Mouse (Mus musculus) embryo, embryonic 10 days (tissue): Measurements from ENCODE around the gene Akr1a1.

Experiments used
- DNase-seq: peaks from one replicate; pipeline ENCODE4 v3.0.0-alpha.2; 2015; ENCODE audit warnings: low spot score

Gene Akr1a1

GRCm38 (mm10) chr4:116659474-116659873 lies 8.0 kb upstream of the Akr1a1 start:
- no peak for DNase-seq

DNA sequence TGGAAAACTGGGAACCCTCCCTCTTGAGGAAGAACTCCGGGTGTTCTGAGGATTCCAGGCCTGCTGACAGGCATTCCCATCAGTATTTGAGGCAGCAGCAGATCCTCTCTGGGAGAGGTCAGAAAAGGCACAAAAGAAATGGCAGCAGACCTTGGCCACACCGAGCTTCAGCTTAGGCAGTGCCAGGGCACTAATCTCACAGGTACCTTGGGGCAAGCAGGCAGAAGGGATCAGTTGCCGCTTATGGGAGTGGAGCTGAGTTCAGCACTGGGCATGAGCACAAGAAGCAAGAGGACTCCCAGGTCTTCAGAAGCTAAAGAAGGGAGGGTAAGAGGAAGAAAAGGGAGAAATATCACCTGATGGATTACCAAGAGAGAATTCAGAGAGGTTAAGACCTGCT lies 6.5 kb upstream of the Akr1a1 start:
- DNase-seq: no peak

GRCm38 (mm10) chr4:116655658-116656057 lies 4.2 kb upstream of the Akr1a1 start:
- DNase-seq: no peak

DNA sequence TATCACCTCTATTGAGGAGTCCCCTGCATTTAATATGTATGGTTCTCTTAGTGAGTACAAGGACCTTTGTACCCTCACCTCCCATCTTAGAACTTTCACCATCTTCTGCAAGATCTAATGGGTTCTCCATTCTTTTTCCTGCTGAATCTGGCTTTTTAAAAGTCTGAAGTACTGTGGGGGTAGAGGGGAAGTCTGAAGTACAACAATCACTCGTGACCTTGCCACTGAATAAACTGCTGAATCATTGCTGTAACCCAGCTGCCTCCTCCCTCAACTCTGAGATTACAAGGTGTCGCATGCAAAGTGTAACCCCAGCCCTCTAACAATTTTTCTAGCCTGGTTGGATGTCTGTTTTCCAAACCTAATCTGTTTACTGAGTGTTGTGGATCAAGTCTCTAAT lies 3.6 kb upstream of the Akr1a1 start:
- DNase-seq: no peak

GRCm38 (mm10) chr4:116653228-116653627 lies 1.7 kb upstream of the Akr1a1 start:
- DNase-seq: no peak

- DNase-seq: no peak
Measured at GRCm38 (mm10) chr4:116651797-116652135, 286 bp upstream of the Akr1a1 start.

DNA sequence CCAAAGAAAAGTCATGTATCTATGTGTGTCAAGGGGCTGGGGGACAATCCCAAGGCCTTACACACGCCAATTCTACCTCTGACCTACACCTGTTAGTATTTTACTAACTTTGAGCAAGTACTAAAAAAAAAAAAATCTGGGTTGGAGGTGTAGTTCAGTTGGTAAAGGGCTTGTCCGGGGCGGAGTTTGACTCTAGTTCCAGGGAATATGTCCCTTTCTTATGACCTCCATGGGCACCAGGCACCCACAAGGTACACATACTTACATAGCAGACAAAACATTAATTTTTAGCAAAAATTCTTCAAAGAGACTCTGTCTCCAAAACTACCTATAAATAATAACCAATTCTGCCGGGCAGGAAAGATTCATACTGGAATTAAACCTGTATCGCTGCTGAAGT lies 1.1 kb downstream of the Akr1a1 start:
- DNase-seq: no peak

DNA sequence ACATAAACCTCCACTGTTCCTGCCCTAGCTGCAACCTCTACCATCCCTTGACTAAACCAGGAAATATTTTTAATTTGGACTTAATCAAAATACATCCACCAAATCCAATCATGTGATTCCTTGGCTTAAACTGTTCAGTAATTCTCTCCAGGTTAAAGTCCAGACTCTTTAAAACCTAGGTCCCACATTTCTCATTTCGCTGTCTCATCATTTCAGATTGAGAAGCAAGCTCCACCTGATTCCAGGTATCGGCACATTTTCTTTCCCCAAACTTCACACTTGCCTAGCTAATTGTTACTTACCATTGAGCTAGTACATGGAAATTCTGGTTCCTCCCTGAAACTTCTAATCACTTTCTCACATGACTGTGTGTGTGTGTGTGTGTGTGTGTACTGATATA lies 2.1 kb downstream of the Akr1a1 start:
- DNase-seq: no peak

GRCm38 (mm10) chr4:116645624-116646023 lies 5.9 kb downstream of the Akr1a1 start:
- no peak for DNase-seq

DNA sequence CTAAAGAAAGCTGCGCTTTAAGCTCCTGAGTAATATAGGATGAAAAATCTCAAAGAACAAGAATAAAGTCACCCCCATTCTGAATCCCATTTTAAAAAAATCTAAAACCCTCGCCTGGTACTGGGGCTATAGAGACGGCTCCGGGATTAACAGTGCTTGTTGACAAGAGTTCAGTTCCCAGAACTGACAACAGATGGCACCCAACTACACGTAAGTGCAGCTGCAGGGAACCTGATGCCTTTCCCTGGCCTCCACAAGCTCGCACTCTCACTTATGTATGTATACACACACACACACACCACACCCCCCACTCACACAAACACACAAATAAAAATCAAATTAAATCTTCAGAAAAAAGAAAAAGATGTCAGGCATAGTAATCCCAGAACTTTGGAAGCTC lies 7.2 kb downstream of the Akr1a1 start:
- peak; percentile 63 for DNase-seq

DNA sequence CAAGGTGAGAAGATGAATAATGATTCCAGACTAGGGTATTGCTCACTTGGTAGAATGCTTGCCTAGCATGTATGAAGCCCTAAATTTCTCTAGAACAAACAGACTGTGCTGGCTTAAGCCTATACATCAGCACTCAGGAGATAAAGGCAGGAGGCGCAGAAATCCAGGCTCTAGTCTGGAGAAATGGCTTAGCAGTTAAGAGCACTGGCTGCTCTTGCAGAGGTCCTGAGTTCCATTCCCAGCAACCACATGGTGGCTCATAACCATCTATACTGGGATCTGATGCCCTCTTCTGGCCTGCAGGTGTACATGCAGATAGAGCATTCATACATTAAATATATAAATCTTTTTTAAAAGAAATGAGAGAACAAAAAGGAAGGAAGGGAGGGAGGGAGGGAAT lies 9.4 kb downstream of the Akr1a1 start:
- no peak for DNase-seq

DNA sequence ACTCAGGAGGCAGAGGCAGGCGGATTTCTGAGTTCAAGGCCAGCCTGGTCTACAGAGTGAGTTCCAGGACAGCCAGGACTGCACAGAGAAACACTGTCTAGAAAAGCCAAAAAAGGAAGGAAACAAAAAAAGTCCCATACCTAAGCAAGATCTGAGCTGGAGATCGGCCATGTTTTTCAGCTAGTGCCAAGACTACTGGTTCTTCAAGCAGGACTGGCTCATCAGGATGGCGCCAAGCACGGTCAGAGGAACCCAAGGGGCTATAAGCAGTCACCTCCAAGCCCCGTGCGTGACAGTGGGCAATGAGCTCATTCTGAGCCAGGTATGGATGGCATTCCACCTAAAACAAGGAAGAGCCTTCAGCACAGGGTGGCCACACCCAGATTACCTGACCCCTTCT lies 12.7 kb downstream of the Akr1a1 start:
- DNase-seq: no peak

- no peak for DNase-seq
Measured at GRCm38 (mm10) chr4:116635197-116635596, 16.3 kb downstream of the Akr1a1 start.

GRCm38 (mm10) chr4:116627722-116628662 lies 23.5 kb downstream of the Akr1a1 start, which contains the start of gene Nasp:
Nasp (minus strand) TSS chr4:116627941.
- peak; percentile 96 for DNase-seq

- DNase-seq: peak; percentile 90
Measured at GRCm38 (mm10) chr4:116627359-116627716, 24.1 kb downstream of the Akr1a1 start.

- peak; percentile 95 for DNase-seq
Measured at GRCm38 (mm10) chr4:116626658-116627358, 24.7 kb downstream of the Akr1a1 start.

DNA sequence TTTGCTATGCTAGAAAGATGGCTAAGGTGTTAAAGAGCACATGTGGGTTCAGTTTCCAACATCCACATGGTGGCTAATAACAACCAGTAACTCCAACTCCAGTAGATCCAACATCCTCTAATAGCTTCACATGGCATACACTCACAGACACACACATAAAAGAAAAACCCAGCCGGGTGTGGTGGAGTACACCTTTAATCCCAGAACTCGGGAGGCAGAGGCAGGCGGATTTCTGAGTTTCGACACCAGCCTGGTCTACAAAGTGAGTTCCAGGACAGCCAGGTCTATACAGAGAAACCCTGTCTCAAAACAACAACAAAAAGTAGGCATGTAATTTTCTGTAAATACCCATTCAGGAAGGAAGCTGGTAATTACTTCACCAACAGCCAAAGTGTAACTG lies 26.6 kb downstream of the Akr1a1 start:
- DNase-seq: no peak

DNA sequence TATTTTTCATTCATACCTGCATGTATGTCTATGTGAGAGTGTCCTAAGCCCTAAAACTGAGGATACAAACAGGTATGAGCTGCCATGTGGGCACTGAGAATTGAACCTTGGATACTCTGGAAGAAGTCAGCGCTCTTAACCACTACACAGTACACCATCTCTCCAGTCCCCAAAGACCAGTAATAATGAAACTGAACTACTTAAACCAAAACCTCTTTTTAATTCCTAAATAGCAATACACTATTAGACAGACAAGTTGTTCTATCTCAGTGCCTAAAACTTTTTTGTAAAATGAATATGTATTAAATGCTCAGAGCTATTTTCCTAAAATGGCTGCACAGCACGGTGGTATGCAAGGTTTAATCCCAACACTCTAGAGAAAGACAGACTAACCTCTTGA lies 36.2 kb downstream of the Akr1a1 start:
- DNase-seq: no peak

DNA sequence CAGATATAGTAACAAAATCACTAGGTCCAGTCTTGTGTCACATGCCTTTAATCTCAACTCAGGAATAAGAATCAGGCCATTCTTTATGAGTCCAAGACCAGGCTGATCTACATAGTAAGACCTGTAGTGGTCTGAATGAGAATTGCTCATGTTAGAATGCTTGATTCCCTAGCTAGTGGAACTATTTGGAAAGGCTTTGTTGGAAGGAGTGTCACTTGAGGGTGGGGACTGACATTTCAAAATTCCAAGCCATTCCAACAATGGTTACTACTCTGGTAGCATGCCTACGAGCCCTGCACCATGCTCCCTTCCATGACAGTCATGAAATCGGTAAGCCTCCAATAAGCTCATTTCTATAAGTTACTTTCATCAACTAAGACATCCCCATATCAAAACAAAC lies 38.9 kb downstream of the Akr1a1 start:
- DNase-seq: no peak

DNA sequence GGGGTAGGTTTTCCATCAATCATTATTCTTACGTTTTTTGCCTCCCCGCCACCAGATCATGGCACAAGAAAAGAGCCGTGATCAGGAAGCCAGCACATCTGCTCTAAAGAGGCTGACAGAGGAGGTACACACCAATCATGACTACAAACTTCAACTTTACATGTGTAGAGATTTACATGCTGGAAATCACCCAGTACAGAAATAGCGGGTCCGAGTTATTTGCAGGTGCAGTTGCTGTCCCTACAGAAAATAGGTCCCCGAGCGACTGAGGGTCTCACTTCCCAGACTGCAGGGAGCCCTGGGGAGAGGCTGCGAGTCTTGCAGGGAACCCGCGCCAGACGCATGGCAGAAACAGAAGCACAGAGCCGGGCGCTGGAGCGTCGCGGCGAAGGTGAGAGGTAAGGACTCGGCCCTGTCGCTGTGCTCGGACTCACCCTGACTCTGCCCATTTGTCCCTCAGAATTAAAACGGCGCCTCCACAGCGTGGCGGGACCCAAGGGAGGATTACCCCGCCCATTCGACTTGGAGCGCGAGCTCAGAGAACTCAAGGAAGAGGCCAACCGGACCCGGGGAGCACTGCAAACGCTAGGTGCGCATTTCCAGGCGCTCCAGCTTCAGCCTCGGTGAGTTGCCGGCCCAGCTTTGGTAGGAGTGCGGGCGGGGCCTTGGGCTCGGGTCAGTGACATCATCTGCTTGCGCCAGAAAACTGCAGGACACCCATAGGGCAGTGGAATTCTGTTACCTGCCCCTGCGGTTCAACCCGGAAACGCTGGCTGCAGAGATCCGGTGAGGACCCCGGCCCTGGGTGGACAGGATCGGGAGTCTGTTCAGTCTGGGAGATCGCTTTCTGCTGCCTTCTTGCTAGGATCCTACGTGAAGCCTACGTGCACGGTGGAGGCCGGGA lies 54.2 kb downstream of the Akr1a1 start:
- peak; percentile 95 for DNase-seq

GRCm38 (mm10) chr4:116596379-116596778 lies 55.1 kb downstream of the Akr1a1 start, which contains the start of gene Ccdc17:
Ccdc17 (plus strand) TSS chr4:116596654.
- no peak for DNase-seq

DNA sequence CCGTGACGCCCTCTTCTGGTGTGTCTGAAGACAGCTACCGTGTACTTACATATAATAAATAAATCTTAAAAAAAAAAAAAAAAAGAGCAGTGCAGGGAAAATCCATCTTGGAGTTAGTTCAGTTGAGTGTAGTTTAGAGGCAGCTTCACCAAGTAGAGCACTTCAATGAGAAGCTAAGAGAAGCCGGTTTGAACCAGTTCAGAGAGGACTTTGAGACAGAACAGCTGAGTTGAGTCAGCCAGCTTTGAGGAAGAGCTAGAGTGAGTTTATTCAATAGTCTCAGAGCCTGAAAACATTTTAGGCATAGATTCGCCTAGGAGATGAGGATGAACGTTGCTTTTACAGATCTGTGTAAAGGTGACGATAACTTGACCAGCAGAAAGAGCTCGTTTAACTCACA lies 55.7 kb downstream of the Akr1a1 start:
- no peak for DNase-seq
